Mouse (Mus musculus) midbrain, embryonic 16.5 days (tissue): ENCODE data around the gene Sart1. TPM values are rescaled to one million over a fixed set of nuclear protein-coding genes. Genes with fewer than 3 reads are reported as not detected.
A peak's percentile ranks its signal among the peaks of the same experiment; 100 is the strongest.

Source experiments
- ATAC-seq: fragments of 200-750 bp; cut with Nextera tagmentation; 2 replicates; pipeline ENCODE4 v1.8.0; 2017; ENCODE audit warnings: moderate TSS enrichment
- H3K27ac ChIP-seq: fragments of 300-500 bp; sonication (generic); 2 replicates; pipeline ENCODE4 v1.5.1; 2014; ENCODE audit warnings: mild to moderate bottlenecking, low read length, mixed read lengths
- H3K27me3 ChIP-seq: fragments of 300-500 bp; sonication (generic); 2 replicates; pipeline ENCODE4 v1.6.1; 2014; ENCODE audit warnings: low read depth, low read length, mixed read lengths; ENCODE audit not compliant: control insufficient read depth, insufficient read depth
- H3K36me3 ChIP-seq: fragments of 300-500 bp; sonication (generic); 2 replicates; pipeline ENCODE4 v1.6.1; 2014; ENCODE audit warnings: mild to moderate bottlenecking, low read length, moderate library complexity, mixed read lengths; ENCODE audit not compliant: control insufficient read depth, insufficient read depth
- H3K4me1 ChIP-seq: fragments of 300-500 bp; sonication (generic); 2 replicates; pipeline ENCODE4 v1.6.1; 2014; ENCODE audit warnings: mild to moderate bottlenecking, low read length, mixed read lengths; ENCODE audit not compliant: control insufficient read depth, insufficient read depth
- H3K4me2 ChIP-seq: fragments of 300-500 bp; sonication (generic); 2 replicates; pipeline ENCODE4 v1.6.1; 2014; ENCODE audit warnings: mild to moderate bottlenecking, low read length, mixed read lengths
- H3K4me3 ChIP-seq: fragments of 300-500 bp; sonication (generic); 2 replicates; pipeline ENCODE4 v1.5.1; 2014; ENCODE audit warnings: low read depth, mild to moderate bottlenecking, low read length, moderate library complexity, mixed read lengths
- H3K9ac ChIP-seq: fragments of 300-500 bp; sonication (generic); 2 replicates; pipeline ENCODE4 v1.6.1; 2014; ENCODE audit warnings: low read depth, low read length, mixed read lengths
- H3K9me3 ChIP-seq: fragments of 300-500 bp; sonication (generic); replicated peaks from 2 replicates; pipeline ENCODE4 v1.6.1; 2014; ENCODE audit warnings: mild to moderate bottlenecking, low read length, mixed read lengths; ENCODE audit not compliant: control insufficient read depth, poor library complexity, severe bottlenecking
- WGBS: fragments of 180-500 bp; shearing (Covaris S2); extraction: QIAGEN DNeasy Blood & Tissue Kit; methylation state at CpG from one replicate; pipeline ENCODE4 v1.1.7; 2014; 5-methylcytosine and 5-hydroxymethylcytosine counted together
- polyA plus RNA-seq: library from polyadenylated mRNA; unstranded; fragments of >200 nt; fragmentation: Nextera tagmentation; extraction: Ambion mirVana; gene quantifications from 2 replicates; pipeline ENCODE4 v1.2.1, GENCODE M21; 2015

Sart1 gene
- polyA plus RNA-seq, 1 experiment from 2014 or later = 68.5 TPM

DNA sequence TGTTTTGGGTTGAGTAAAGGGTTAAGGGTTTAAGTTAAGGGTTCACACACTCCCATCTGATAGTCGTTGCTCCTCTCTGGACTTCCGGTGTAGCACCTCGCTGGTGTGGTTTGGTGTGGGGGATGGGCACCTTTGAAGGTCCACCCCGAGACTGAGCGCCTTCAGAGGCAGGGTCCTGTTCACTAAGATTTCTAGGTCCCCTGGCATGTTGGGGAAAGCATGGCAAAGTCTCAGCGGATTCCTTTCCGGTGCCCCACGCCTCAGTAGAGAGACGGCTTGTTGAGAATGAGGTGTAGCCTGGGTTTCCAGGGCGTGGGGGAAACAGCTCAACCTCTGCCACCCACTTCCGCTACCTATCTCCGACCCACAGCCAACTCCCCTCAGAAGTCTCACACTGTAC lies 1.1 kb upstream of the Sart1 start:
- Histone ChIP-seq H3K27me3 (no peaks in the 10 kb centered on the region), H3K9ac (no peak overlapping the region; the same call in 1 of the 2 replicates), H3K4me1 (peaks cover 28% of the 10 kb centered on the region), H3K27ac (no peak overlapping the region), H3K9me3 (no peaks in the 10 kb centered on the region), H3K4me2 (peak overlapping the region; percentile 70), H3K36me3 (no peaks in the 10 kb centered on the region; the same call in 1 of the 2 replicates), H3K4me3 (peak overlapping the region; percentile 71)
- no peak for ATAC-seq
- 52% methylated on average over 12 of the region's 12 CpGs for WGBS

DNA sequence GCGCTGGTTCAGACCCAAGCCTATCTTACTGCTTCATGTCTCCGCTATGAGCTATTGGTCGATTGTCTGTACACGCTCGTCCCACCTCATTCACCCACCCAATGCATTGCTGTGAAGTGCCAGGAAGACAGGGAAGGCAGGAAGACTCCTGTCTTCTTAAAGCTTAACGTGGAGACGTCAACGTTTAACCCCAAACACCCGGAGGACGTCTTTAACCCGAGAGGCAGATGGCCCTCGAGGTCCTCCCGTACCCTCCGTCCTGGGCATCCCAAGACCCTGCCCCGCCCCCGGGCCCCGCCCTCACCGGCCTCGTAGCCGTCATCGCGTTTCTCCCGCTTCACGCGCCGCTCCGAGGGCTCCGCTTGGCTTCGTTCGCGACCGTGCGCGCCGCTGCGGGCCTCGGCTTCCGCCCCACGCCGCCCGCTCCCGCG lies 477 bp downstream of the Sart1 start:
- peaks cover 28% of the 10 kb centered on the region for H3K4me1 ChIP-seq
- no peaks in the 10 kb centered on the region for H3K27me3 ChIP-seq
- peak overlapping the region; percentile 77 for H3K27ac ChIP-seq
- H3K9ac ChIP-seq = peak overlapping the region; percentile 76
- no peaks in the 10 kb centered on the region for H3K9me3 ChIP-seq
- peaks cover 15% of the 10 kb centered on the region for H3K36me3 ChIP-seq
- WGBS = under 1% methylated on average over 41 of the region's 43 CpGs
- peak overlapping the region; percentile 71 for H3K4me3 ChIP-seq
- peak overlapping the region; percentile 74 for H3K4me2 ChIP-seq
- peak; percentile 41 for ATAC-seq

DNA sequence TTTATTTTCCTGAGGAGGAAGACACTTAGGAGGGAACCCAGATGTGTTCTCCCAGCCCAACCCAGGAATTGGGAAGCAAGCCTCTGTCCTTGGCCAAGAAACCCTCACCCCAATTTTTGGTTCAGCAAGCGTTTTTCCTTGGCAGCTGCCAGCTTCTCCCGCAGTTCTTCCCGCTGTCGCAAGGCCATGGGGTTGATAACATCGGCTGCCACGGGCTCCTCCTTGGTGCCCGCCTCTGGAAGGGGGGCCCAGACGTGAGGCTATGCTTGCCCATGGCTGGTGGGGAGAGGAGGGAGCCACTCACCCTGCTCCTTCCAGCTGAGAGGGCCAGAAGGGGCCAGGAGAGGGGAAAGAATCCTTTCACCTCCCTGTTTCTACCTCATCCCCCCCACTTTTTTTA lies 3.8 kb downstream of the Sart1 start:
- 91% methylated on average over 8 of the region's 8 CpGs for WGBS
- Histone ChIP-seq H3K4me1 (peaks cover 21% of the 10 kb centered on the region), H3K9ac (no peak overlapping the region), H3K9me3 (no peaks in the 10 kb centered on the region), H3K27me3 (no peaks in the 10 kb centered on the region), H3K36me3 (peaks cover 42% of the 10 kb centered on the region), H3K4me3 (no peak overlapping the region), H3K4me2 (no peak overlapping the region), H3K27ac (no peak overlapping the region)
- ATAC-seq = no peak

DNA sequence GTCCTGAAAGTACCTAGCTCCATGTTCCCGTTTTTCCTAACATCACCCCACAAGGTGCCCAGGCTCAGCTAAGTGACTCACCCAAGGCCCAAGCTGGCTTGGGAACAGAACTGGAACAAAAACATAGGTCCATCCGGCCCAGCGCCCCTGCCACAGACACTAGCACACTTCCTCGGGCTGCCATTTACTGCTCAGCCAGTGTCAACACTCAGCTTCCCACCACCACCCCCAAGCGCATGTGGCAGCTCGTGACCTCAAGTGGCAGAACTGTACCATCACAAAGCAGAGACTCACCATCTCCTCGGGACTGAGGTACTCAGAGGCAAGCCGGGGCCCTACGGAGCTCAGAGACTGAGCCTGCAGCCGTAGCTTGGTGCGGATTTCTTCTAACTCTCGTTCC lies 5.2 kb downstream of the Sart1 start:
- Histone ChIP-seq H3K27ac (no peak overlapping the region), H3K4me1 (peaks cover 15% of the 10 kb centered on the region), H3K4me2 (no peak overlapping the region), H3K36me3 (peaks cover 55% of the 10 kb centered on the region), H3K9me3 (no peaks in the 10 kb centered on the region), H3K27me3 (no peaks in the 10 kb centered on the region), H3K4me3 (no peak overlapping the region), H3K9ac (no peak overlapping the region)
- no peak for ATAC-seq
- whole genome bisulfite sequencing = 96% methylated on average over 12 of the region's 12 CpGs

DNA sequence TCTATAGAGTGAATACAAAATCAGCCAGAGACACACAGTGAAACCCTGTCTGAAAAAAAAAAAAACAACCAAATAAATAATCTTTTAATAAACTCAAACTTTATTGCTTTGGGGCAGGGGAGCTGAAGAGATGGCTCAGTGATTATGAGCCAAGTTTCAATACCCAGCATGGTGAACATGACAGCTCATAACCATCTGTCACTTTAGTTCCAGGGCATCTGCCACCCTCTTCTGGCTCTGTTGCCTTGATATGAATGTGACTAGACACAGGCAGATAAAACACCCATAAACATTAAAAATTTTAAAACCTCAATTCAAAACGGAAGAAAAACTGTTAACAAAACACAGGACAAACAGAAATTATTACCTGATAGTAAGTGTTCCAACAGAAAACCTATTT lies 11.1 kb downstream of the Sart1 start:
- Histone ChIP-seq H3K27me3 (no peaks in the 10 kb centered on the region), H3K27ac (no peak overlapping the region), H3K36me3 (peaks cover 48% of the 10 kb centered on the region), H3K4me3 (no peak overlapping the region), H3K4me1 (no peaks in the 10 kb centered on the region), H3K9ac (no peak overlapping the region), H3K4me2 (no peak overlapping the region), H3K9me3 (no peaks in the 10 kb centered on the region)
- no peak for ATAC-seq
- 95% methylated on average over 1 of the region's 1 CpGs for WGBS

DNA sequence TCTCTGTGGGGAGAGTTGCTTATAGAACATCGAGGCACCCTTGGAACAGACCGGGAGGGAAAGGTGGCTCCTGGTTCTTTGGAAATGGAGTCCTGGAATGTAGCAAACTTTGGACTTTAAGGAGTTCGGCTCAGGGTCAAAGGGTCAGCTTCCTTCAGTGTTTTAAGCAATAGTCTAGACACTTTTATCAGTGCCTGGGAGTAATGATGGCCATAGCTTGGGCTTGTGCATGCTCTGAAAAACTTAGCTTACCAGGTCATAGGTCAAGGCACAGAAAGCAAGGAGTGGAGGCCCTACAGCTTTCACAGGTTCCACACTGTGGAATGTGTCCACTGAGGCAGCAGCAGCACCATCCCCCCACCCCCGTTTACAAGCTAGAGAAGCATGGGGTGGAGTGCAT lies 13.8 kb downstream of the Sart1 start:
- H3K36me3 ChIP-seq = peaks cover 41% of the 10 kb centered on the region
- H3K27me3 ChIP-seq = no peaks in the 10 kb centered on the region
- WGBS = 86% methylated on average over 4 of the region's 4 CpGs
- H3K4me2 ChIP-seq = no peak overlapping the region
- no peak overlapping the region for H3K4me3 ChIP-seq
- H3K9me3 ChIP-seq = no peaks in the 10 kb centered on the region
- no peak overlapping the region for H3K9ac ChIP-seq
- no peaks in the 10 kb centered on the region for H3K4me1 ChIP-seq
- H3K27ac ChIP-seq = no peak overlapping the region
- no peak for ATAC-seq

DNA sequence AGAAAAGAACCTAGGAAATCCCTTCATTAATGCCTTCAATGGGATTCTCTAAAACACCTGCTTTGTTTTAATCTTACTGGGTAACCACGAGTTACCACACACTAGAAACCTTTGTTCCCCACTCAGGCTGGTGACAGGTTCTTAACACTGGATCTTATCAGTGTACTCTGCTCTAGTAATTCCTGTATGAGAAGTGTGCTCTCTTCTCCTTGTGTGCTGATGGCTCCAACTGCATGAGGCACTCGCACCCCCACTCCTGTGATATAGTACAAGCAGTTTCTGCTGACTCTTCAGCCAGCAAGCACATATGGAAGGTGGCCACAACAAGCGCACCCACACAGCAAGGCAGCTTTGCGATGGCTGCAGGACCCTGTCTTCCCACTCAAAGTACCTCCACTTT lies 14.3 kb downstream of the Sart1 start:
- Histone ChIP-seq H3K9ac (no peak overlapping the region), H3K4me3 (no peak overlapping the region), H3K27me3 (no peaks in the 10 kb centered on the region), H3K9me3 (no peaks in the 10 kb centered on the region), H3K36me3 (peaks cover 38% of the 10 kb centered on the region), H3K27ac (no peak overlapping the region), H3K4me2 (no peak overlapping the region), H3K4me1 (no peaks in the 10 kb centered on the region)
- ATAC-seq = no peak
- 84% methylated on average over 4 of the region's 4 CpGs for WGBS

DNA sequence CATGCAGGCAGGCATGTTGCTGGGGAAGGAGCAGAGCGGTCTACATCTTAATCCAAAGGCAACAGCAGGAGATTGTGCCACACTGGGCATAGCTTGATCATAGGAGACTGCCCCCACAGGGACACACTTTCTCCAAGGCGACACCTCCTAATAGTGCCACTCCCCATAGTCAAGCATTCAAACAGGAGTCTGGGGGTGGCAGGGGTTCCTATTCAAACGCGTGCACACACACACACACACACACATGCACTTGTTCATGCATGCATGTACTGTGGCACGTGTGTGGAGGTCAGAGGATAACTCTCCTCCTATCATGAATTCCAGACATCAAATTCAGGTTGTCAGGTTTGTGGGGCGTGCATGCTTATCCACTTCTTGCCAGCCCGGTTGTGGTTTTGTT lies 15.8 kb downstream of the Sart1 start:
- Histone ChIP-seq H3K27me3 (no peaks in the 10 kb centered on the region), H3K9ac (no peak overlapping the region), H3K9me3 (no peaks in the 10 kb centered on the region), H3K27ac (no peak overlapping the region), H3K4me3 (no peak overlapping the region), H3K4me1 (peaks cover 7% of the 10 kb centered on the region), H3K36me3 (peaks cover 30% of the 10 kb centered on the region), H3K4me2 (no peak overlapping the region)
- ATAC-seq = no peak
- WGBS = 94% methylated on average over 7 of the region's 7 CpGs

DNA sequence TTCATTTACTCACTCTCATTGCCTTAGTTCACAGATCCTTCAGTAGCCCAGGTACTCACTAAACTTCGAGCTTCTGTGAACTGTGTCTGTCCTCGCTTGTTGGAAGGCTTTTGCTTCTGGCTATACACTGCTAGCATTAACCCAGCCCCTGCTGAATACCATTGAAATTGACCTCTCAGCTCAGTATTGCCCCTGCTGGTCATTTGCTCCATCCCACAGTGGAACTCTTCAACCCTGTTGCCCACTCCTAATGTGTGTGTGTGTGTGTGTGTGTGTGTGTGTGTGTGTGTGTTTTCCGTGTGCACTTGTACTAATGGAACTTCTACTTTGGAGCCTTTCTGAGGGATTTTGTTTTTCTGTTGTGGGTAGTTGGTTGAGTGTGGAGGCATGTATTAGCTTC lies 17.6 kb downstream of the Sart1 start:
- H3K9me3 ChIP-seq = no peaks in the 10 kb centered on the region
- H3K36me3 ChIP-seq = peaks cover 28% of the 10 kb centered on the region
- H3K4me1 ChIP-seq = peaks cover 10% of the 10 kb centered on the region
- no peak overlapping the region for H3K27ac ChIP-seq
- no peak for ATAC-seq
- WGBS = 86% methylated on average over 3 of the region's 3 CpGs
- no peak overlapping the region for H3K9ac ChIP-seq
- no peaks in the 10 kb centered on the region for H3K27me3 ChIP-seq
- no peak overlapping the region for H3K4me2 ChIP-seq
- no peak overlapping the region for H3K4me3 ChIP-seq
